Mouse (Mus musculus) thymus, adult 2 months (tissue): ENCODE data around the gene Ftcd.

Experiments
- CTCF ChIP-seq: fragments of 200-500 bp; IDR thresholded peaks from 2 replicates; pipeline ENCODE4 v1.5.1; 2012; ENCODE audit warnings: mild to moderate bottlenecking, control low read depth, low read length, moderate library complexity, borderline replicate concordance; ENCODE audit not compliant: control insufficient read depth, poor library complexity, insufficient read depth; ENCODE audit errors: extremely low read depth
- POLR2A ChIP-seq: fragments of 200-500 bp; IDR thresholded peaks from 2 replicates; pipeline ENCODE4 v1.6.1; 2012; ENCODE audit warnings: mild to moderate bottlenecking, low read length, control low read depth, moderate library complexity; ENCODE audit not compliant: control insufficient read depth, poor library complexity, insufficient read depth; ENCODE audit errors: extremely low read depth

- no peak for TF ChIP-seq CTCF
- no peak for TF ChIP-seq POLR2A
These were observed 14.7 kb downstream of the Ftcd start for GRCm38 (mm10) chr10:76590197-76590596.
